Mouse (Mus musculus) right cerebral cortex, postnatal 4 days (tissue): ENCODE data around the gene Grk1.

ENCODE experiments used
- DNase-seq: peaks from one replicate; pipeline ENCODE4 v3.0.0-alpha.2; 2022

The Grk1 gene

GRCm38 (mm10) chr8:13404666-13405131 is at the start of gene Grk1:
TSS of gene Grk1 (plus strand) at chr8:13405081.
- no peak for DNase-seq

GRCm38 (mm10) chr8:13356221-13356620 is 48.7 kb upstream of the Grk1 start:
- no peak for DNase-seq

GRCm38 (mm10) chr8:13356681-13357080 is 48.2 kb upstream of the Grk1 start:
- DNase-seq: no peak

- no peak for DNase-seq
Measured at GRCm38 (mm10) chr8:13360213-13360612, 44.7 kb upstream of the Grk1 start.

- no peak for DNase-seq
Measured at GRCm38 (mm10) chr8:13361865-13362264, 43.0 kb upstream of the Grk1 start.

- no peak for DNase-seq
Measured at GRCm38 (mm10) chr8:13373151-13373662, 31.7 kb upstream of the Grk1 start.

GRCm38 (mm10) chr8:13381630-13382029 is 23.3 kb upstream of the Grk1 start:
- DNase-seq: no peak

GRCm38 (mm10) chr8:13382536-13382935 is 22.3 kb upstream of the Grk1 start:
- no peak for DNase-seq

GRCm38 (mm10) chr8:13382999-13383398 is 21.9 kb upstream of the Grk1 start:
- no peak for DNase-seq

DNA sequence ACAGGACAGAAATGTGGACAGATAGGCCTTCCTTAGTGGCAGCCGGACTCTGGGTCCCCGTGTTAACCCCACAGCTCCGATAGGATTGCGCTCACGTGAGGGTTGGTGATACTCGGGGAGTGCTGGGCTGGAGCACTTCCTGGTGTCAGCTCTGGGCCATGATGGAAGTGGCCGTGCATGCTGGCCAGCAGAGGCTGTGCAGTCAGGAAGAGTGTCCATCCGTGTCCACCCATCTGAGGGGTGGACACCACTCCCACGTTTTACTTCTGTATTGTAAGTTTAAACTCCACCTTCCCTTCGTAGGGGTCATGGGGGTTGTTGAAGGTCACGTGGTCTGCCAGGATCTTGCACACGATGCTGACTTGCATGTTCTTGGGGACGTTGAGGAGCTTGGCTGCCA is 18.5 kb upstream of the Grk1 start:
- no peak for DNase-seq

GRCm38 (mm10) chr8:13387728-13388127 is 17.2 kb upstream of the Grk1 start:
- DNase-seq: no peak

GRCm38 (mm10) chr8:13388744-13389143 is 16.1 kb upstream of the Grk1 start:
- DNase-seq: no peak

GRCm38 (mm10) chr8:13393869-13394268 is 11.0 kb upstream of the Grk1 start:
- DNase-seq: no peak

GRCm38 (mm10) chr8:13396725-13397124 is 8.2 kb upstream of the Grk1 start, which contains the start of gene Atp4b:
TSS of gene Atp4b (minus strand) at chr8:13396825.
- no peak for DNase-seq

DNA sequence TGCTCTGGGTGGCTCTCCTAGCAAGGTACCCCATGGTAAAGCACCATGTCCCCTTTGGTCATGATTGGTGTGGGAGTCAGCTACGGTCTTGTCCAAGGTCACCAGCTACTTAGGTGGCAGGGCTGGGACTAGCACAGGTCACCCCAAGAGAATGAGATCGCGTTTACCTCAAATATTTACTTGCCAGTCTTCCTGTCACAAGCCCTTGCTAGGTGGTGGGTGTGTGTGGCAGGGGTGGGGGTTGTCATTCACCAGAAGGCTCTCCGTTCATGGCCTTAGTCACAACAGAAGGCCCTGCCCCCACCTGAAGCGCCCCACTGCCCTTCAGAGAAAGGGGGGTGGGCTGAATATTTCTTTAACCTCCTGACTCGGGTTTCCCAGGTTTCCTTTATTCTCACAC is 1.4 kb upstream of the Grk1 start:
- DNase-seq: no peak

GRCm38 (mm10) chr8:13406011-13406410 is 1.1 kb downstream of the Grk1 start:
- DNase-seq: no peak

- peak; percentile 74 for DNase-seq
Measured at GRCm38 (mm10) chr8:13411597-13411996, 6.7 kb downstream of the Grk1 start.

DNA sequence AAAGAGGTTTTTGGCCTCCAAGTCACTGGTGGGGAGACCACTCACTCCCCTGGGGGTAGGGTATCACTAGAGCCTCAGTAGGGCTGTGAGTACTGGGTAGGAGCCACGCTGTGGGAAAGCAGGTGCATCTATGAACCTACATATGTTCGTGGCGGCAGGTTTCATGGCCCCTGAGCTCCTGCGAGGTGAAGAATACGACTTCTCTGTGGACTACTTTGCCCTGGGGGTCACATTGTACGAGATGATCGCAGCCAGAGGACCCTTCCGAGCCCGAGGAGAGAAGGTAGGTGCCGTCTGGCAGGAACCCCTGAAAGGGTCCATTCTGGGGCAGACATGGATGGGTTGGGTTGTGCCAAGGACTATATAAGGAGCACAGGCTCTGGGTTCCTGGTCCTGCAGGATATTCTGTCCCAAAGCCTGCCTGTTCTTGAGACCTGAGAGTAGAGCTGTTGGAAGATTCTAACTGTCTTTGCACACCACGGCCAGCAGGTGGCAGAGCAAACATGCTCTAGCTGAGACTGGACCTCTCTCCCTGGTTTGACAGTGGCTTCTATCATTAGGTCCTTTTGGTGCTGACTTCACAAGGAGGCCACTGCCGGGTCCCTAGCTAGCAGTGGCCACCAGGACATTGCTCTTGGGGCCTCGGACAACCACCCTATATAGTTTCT is 8.1 kb downstream of the Grk1 start:
- DNase-seq: peak; percentile 74

DNA sequence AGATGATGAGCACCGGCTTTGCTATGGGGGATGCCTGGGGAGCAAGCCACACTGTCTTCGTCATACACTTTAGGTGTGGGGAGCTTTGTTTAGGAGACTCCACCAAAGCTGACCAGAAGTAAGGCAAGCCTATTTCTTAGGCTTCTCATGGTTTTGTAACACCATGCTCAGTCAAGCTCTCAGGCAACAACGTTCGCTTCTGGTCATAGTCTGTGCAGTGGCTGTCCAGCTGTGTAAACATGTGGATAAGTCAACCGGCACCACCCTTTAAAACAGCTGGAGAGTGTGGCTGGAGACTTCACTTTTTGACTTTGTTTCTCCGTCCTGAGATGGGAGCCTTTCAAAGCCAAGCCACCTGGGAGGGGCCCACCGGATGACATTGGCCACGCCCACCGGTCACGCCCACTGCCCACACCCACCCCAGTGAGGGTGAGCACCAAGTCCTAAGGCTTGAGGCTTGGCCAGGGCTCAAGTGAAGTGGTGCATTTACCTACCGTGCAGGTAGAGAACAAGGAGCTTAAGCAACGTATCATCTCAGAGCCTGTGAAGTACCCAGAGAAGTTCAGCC is 9.0 kb downstream of the Grk1 start:
- DNase-seq: no peak

GRCm38 (mm10) chr8:13415879-13416278 is 11.0 kb downstream of the Grk1 start:
- no peak for DNase-seq

- no peak for DNase-seq
Measured at GRCm38 (mm10) chr8:13419111-13419639, 14.3 kb downstream of the Grk1 start.

DNA sequence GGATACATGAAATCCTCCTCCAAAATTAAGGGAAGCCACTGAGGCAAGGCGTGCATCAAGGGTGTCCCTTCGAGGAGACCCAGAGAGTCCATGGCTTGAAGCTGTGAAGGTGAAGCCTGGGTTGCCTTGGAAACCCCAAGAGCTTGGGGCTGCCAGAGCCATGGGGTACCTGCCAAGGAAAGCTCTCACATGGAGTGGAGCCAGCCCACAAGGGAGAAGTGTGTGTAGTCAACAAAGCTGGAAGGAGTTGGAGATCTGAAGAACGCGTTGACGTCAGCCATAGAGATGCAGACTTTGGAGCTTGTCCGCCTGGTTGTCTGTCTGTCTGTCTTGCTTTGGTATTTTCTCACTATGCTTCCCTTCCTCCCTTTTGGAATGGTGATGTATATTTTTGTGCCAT is 16.1 kb downstream of the Grk1 start:
- DNase-seq: no peak

GRCm38 (mm10) chr8:13427351-13427750 is 22.5 kb downstream of the Grk1 start:
- no peak for DNase-seq

DNA sequence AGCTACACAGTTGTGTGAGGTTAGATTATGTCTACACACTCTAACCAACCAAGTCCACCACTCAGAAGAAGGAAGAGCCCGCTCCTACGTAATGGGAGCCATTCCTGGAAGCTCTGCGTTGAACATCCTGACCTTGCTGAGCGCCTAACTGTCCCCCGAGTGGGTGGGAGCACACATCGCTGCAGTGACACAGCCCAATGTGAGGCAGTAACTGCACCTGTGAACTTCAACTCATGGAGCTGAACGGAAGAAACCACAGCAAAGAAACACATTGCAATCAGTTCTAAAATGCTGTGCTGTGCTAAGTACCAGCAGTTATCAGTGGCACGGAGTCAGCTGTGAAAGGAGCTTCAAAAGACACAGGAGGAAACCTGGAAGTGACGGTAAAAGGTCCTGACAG is 23.3 kb downstream of the Grk1 start:
- DNase-seq: no peak
